Mouse (Mus musculus): ENCODE data around the gene Nfe2. TPM values are rescaled to one million over a fixed set of nuclear protein-coding genes. Genes with fewer than 3 reads are reported as not detected.
"Not testable (repeated sequence)": the region's sequence is repeated elsewhere in the genome, so short reads cannot be mapped to it uniquely, and the experiment has no call there.

Gene Nfe2
- total RNA-seq, 4 experiments from 2014 or later = 0.31 to 2.6 (median 0.88) TPM

- DNase-seq (ENCODE audit: low spot score) = no peak
Measured at GRCm38 (mm10) chr15:103290843-103291242, 32.6 kb upstream of the Nfe2 start.

DNA sequence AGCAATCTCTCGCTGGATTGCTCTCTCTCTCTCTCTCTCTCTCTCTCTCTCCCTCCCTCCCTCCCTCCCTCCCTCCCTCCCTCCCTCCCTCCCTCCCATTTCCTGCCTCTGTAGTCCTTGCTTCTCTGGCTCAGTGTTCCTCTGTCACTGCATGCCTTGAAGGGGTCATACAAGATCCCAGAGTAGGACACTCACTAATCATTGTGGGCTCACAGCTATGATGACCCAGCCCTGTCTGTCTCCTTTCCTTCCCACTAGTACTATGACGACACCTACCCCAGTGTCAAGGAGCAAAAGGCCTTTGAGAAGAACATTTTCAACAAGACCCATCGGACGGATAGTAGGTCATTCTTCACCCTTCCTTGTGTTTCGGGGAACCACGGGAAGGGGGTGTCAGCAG, 32.2 kb upstream of the Nfe2 start:
- no peak for DNase-seq (ENCODE audit: low spot score)

DNA sequence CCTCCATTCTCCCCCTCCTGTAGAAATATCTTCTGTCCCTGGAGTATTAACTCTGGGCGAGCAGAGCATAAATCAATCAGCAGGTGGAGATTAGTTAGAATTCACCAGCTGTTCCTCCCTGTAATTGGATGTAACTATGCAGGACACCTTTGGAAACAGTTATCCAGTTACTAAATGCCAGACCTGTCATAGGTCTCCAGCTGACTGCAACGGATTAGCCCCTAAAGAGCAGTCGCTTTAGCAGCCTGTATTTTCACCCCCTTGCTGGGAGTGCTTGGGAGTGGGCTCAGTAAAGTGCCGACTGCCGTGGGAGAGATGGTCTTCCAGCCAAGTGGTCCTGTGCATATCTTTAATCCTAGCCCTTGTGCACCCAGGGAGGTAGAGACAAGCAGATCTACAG, 31.4 kb upstream of the Nfe2 start:
- no peak for DNase-seq (ENCODE audit: low spot score)

- peak; percentile 60 for DNase-seq (ENCODE audit: low spot score)
Measured at GRCm38 (mm10) chr15:103285778-103286417, 27.7 kb upstream of the Nfe2 start.

GRCm38 (mm10) chr15:103284647-103285046, 26.4 kb upstream of the Nfe2 start:
- no peak for DNase-seq (ENCODE audit: low spot score)

GRCm38 (mm10) chr15:103284066-103284465, 25.9 kb upstream of the Nfe2 start:
- DNase-seq (ENCODE audit: low spot score) = no peak

DNA sequence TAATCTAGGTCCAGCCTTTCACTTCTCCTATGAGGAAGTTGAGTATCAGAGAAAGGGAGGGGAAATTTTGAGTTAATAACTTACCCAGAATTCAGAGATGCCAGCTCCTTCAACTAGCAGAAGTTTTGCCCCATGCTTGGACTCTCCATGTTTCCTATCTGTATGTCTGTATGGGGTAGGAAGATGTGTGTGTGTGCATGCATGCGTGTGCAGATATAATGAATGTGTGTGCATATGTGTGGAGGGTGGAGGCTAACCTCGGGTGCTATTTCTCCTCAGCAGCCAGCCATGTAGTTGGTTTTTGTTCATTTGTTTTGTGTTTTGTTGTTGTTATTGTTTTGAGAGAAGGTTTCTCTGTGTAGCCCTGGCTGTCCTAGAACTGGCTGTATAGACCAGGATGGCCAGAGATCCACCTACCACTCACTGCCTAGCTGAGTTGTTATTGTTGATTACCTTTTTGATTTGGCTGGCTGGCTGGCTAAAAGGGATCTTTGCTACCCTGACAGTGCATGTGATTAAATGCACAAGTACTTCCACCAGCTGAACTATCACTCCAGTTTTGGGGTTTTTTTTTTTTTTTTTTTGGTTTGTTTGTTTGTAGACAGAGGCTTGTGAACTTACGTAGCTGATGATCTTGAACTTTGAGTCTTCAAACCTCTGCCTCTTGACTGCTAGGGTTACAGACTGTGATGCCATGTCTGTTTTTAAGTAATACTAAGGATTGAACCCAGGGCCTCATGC, 23.4 kb upstream of the Nfe2 start:
- no peak for DNase-seq (ENCODE audit: low spot score)

DNA sequence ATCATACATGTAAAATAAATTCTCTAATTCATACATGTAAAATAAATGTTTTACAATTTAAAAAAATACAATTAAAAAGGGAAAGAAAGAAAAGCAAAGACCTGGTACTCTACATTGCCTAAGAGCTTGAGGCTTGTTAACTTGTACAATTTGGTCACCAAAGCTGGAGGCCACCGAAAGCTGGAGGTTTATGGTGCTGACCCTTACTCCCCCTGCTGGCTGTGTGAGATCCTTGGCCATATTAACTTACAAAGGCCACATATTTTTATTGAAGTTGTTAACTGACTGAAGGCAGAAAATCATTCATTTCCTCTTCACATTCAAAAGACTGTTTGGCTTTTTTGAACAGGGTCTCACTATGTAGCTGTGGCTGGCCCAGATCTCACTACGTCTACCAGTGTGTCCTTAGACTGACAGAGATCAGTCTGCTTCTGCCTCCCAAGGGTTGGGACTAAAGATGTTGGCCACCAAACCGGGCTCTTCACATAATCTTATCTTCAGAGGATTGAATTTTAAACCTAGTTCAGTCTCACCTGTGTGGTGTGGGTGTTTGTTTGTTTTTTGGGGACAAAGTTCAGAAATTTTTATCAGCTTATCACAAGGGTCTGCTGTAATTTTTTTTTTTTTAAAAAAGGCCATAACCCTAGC, 22.7 kb upstream of the Nfe2 start:
- no peak for DNase-seq (ENCODE audit: low spot score)

DNA sequence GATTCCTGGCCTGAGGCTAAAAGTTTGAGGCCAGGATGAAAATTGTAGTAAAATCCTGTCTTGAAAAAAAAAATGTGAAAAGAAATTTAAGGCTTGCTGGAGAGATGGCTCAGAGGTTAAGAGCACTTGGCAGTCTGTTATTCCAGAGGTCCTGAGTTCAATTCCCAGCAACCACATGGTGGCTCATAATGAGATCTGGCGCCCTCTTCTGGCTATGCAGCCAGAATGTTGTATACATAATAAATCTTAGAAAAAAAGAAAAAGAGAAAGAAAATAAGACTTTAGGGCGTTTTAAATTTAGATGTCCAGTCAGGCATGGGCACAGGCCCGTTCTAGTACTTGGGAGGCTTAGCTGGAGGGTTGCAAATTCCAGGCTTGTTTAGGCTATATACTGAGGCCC, 21.5 kb upstream of the Nfe2 start:
- DNase-seq (ENCODE audit: low spot score) = no peak

DNA sequence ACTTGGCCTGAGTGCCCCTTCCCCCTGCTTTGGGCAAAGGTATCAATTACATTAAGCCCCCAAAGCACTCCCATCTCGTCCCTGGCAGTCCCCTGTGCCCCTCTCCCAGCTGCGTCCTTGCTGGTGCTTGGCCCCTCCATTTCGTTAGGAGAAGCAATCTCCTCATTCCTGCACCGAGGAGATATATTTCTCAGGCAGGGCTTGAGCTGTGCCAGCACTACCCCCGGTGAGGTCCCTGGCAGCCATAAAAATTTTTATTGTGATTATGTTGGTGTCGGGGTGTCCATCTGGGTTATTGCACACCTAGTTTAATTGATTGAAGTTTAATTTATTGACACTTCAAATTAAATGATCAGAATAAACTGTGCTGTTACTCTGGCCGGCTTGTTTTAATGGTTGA, 19.7 kb upstream of the Nfe2 start:
- no peak for DNase-seq (ENCODE audit: low spot score)

DNA sequence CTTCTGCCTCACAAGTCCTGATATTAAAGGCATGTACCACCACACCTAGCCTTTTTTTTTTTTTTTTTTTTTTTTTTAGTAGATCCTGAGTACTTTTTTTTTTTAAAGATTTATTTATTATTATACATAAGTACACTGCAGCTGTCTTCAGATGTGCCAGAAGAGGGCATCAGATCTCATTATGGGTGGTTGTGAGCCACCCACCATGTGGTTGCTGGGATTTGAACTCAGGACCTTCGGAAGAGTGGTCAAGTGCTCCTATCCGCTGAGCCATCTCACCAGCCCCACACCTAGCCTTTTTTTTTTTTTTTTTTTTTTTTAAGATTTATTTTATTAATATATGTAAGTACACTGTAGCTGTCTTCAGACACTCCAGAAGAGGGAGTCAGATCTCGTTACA, 17.7 kb upstream of the Nfe2 start:
- not testable (repeated sequence) for DNase-seq (ENCODE audit: low spot score)

GRCm38 (mm10) chr15:103272419-103273279, 14.4 kb upstream of the Nfe2 start, which contains the start of gene Copz1:
Gene Copz1, plus strand, starts transcription at chr15:103272714.
- peak; percentile 98 for DNase-seq (ENCODE audit: low spot score)

GRCm38 (mm10) chr15:103268903-103269302, 10.7 kb upstream of the Nfe2 start:
- no peak for DNase-seq (ENCODE audit: low spot score)

GRCm38 (mm10) chr15:103264794-103265193, 6.6 kb upstream of the Nfe2 start:
- DNase-seq (ENCODE audit: low spot score) = no peak

GRCm38 (mm10) chr15:103259989-103260388, 1.8 kb upstream of the Nfe2 start:
- DNase-seq (ENCODE audit: low spot score) = no peak

DNA sequence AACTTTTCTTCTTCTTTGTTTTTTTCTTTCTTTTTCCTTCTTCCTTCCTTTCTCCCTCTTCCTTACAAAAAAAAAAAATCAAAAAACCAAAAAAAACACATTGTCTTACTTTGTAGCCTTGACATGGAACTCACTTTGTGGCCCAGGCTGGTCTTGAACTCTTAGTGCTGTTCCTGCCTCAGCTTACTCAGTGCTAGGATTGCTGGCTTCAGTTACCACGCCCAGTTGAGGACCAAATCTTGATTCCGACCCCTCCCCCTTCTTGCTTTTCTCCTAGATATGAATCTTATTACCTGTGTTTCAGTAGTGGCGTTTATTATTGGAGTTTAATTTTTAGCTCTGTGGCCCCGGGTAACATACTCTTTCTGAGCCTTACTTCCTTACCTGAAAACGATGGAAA, 959 bp upstream of the Nfe2 start:
- no peak for DNase-seq (ENCODE audit: low spot score)

- no peak for DNase-seq (ENCODE audit: low spot score)
Measured at GRCm38 (mm10) chr15:103256210-103256986, 1.8 kb downstream of the Nfe2 start.

GRCm38 (mm10) chr15:103255169-103255568, 3.0 kb downstream of the Nfe2 start:
- DNase-seq (ENCODE audit: low spot score) = no peak

GRCm38 (mm10) chr15:103253352-103253751, 4.9 kb downstream of the Nfe2 start:
- DNase-seq (ENCODE audit: low spot score) = no peak

DNA sequence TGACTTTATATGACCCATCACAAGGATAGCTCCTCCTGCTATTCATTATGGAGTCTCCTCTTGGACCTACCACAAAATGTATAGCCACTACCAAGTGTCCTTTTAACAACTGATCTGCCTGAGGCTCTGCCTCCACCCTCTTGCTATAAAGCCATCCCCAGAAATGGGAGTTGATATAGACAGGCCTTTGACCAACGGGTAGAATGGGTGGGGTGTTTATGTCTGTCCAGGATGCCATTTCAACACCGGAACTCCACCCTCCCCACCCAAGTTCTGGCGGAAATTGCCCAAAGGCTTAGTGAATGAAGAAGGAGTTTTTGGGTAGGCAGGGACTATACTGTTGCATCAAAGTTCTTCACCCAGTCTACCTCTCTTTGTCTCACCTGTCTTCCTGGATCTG, 5.5 kb downstream of the Nfe2 start:
- no peak for DNase-seq (ENCODE audit: low spot score)

DNA sequence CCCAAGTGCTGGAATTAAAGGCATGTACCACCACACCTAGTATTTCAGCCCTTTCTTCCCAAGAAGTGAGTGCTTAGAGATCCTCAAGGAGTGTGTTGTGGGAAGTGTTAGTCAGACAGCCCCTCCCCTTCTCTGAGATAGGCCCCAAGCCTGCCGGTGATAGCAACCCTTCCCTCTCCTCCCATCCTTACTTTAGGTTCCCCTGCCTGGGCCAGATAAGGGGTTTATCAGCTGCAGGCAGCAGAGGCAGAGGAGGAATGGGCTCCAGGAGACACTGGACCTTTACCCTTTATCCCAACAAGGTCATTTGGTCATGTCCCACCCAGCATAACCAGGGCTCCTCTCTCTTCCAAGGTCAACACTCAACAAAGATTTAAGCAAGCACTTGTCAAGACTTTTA, 6.6 kb downstream of the Nfe2 start:
- no peak for DNase-seq (ENCODE audit: low spot score)

Measured in heart, adult 8-10 months (tissue).